Mouse (Mus musculus): ENCODE measurements at regions not wholly inside any gene's neighbourhood (a gene's known extent, or its start where the extent isn't known, plus 50 kb on each side); places are given as distances from the start of the nearest gene placed in this dataset.

GRCm38 (mm10) chr4:48871105-48871504 lies 188.0 kb upstream of the Plppr1 start:
- no peak for DNase-seq (ENCODE audit: low spot score)

DNA sequence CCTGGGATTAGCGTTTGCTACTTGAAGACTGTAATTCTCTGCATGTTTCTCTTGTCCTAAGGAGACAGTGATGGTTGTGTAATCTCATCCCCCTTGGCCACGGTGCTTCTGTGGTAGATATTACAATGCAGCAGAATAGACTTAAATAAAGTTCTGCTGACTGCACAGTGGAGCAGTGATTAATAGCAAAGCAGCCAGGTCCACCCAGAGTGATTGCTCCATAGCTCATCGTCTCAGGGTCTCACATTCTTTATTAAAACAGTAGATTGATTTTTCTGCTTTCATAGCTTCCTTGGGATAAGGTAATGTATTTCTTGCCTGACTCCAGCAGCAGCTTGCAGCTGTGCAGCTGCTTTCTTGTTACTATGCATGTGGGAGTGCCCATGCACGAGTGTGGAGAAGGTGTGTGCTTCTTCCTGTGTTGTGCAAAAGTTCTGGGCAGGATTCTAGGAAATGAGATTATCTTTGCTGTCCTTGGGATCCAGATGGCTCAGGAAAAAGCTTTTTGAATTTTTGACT lies 169.9 kb upstream of the Plppr1 start:
- DNase-seq (ENCODE audit: low spot score) = no peak

DNA sequence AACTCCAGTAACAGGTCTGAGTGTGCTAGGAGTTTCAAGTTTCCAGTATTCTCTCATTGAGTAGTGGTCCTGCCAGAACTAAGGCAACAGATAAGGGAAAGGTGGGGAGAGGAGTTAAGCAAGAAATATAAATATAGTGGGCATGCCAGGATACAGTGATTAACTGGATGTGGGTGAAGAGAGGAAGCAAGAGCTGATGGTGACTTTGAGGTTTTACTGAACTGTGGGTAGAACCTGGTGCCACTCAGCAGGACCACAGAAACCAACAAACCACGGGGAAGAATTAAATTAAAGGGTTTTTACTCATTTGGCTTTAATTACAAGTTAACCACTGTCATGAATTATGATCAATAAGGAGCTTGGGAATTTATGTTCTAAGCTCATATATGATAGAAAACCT lies 154.5 kb upstream of the Plppr1 start:
- no peak for DNase-seq (ENCODE audit: low spot score)

GRCm38 (mm10) chr4:48905196-48905867 lies 153.7 kb upstream of the Plppr1 start:
- no peak for DNase-seq (ENCODE audit: low spot score)

- no peak for DNase-seq (ENCODE audit: low spot score)
These were observed 149.9 kb upstream of the Plppr1 start for GRCm38 (mm10) chr4:48909161-48909560.

- DNase-seq (ENCODE audit: low spot score) = no peak
These were observed 145.8 kb upstream of the Plppr1 start for GRCm38 (mm10) chr4:48913301-48913700.

DNA sequence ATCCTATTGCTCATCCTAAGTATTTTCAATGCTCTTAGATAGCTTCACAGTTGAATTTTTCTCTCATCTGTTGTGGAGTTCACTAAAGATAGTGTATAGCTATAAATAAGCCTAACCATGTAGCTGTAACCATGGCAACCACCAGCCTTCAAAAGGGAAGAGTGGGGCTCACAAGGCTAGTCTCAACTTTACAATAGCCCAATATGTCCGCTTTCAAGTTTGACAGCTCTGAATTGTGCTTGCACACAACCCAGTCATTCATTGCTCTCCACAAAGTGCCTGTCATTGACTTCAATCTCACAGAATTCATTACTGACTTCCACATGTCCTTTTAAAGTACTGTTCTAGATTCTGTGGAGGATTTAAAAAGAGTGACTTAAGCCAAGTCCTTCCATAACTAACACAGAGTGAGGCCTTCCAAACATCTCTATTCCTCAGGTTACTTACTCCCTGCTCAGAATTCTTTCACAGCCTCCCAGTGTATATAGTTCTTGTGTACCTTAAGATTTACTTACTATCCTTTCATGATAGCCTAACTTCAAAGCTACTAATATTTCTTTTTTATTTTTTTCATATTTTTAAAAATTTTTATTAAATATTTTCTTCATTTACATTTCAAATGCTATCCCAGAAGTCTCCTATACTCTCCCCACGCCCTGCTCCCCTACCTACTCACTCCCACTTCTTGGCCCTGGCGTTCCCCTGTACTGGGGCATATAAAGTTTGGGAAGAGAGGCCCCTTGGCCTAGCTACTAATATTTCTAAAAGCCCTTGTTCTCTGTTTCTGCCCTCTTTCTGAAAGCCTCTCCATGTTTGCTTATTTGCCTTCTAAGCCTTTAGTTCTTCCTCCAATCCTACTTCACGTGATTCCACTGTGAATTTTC lies 134.3 kb upstream of the Plppr1 start:
- DNase-seq (ENCODE audit: low spot score) = no peak

- DNase-seq (ENCODE audit: low spot score) = no peak
These were observed 120.7 kb upstream of the Plppr1 start for GRCm38 (mm10) chr4:48938420-48938819.

DNA sequence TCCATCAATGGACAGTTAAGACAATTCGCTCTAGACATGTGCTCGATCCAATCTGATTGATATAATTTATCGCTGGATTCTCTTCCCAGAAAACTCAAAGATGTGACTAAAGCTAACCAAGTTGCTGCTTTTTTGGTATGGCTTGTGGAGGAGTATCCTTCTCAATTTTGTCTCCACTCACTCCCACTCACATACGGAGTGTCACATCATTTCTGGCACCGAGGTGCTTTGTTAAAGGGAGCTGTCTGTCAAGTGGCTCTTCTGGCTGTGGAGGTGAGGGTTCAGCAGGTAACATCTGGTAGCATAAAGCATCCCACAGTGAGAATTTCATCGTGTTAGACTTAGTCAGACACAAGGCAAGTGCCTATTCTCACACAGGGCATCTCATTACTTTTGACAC lies 120.2 kb upstream of the Plppr1 start:
- no peak for DNase-seq (ENCODE audit: low spot score)

- DNase-seq (ENCODE audit: low spot score) = no peak
These were observed 113.7 kb upstream of the Plppr1 start for GRCm38 (mm10) chr4:48945266-48945818.

DNA sequence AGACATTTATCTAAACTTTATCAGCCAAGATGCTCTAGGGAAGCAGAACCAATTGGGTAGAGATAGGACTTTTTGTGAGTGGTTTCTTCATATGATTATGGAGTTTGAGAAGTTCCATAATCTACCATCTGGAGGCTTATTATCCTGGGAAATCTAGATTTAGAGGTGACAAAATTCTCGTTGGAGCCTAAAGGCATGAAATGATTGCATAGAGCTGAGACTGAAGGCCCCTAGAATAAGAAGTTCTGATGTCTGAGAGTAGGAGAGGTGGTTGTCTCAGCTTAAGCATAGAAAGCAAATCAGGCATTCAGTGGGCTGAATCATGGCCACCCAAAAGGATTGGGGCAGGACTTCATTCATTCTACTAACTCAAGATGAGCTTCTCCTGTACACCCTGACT lies 106.1 kb upstream of the Plppr1 start:
- DNase-seq (ENCODE audit: low spot score) = no peak

DNA sequence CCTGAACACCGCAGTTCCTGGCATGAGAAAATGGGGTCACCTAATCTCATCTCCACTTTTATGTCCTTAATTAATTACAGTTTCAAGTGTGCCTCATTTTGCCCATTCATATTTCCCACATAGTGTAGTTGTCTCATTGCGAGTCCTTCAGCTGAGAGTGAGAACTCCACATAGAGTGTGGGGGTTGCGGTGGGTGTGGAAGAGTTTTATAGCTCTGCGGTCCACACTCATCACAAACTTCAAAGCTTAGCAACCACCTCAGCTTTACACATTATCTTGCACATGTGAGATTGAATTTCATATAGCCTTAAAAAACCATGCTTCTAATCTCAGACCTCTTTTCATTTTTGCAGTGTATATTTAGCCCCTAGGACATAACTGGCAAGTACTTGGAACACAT lies 83.3 kb upstream of the Plppr1 start:
- no peak for DNase-seq (ENCODE audit: low spot score)

- no peak for DNase-seq (ENCODE audit: low spot score)
These were observed 67.1 kb upstream of the Plppr1 start for GRCm38 (mm10) chr4:48992021-48992420.
